14 mouse cellular contexts compared by ENCODE assay signal in genomic region chr5:107807496-107807895, GRCm38 (mm10). TPM values are rescaled to one million over a fixed set of nuclear protein-coding genes. Genes with fewer than 3 reads are reported as not detected.
A peak's percentile ranks its signal among the peaks of the same experiment; 100 is the strongest.
DNase-seq lines count a peak whose midpoint lies in the region; ATAC-seq lines count a peak whose summit lies in the region.
"Had no signal": no experiment of that assay in that cellular context is flagged by ENCODE, and none has a peak within 500 bp of the region (broad histone marks: within the 10 kb centered on the region; RNA-seq: fewer than 3 reads in every experiment).

No protein-coding gene starts in this region.

- DNase-seq in kidney, postnatal 10 days, result peak; percentile 76
- no peak for DNase-seq in kidney, adult 8-10 months
- peak; percentile 16 for DNase-seq in gastrocnemius, postnatal 25 days
- DNase-seq in lung, postnatal 14 days, result peak; percentile 42
- DNase-seq in left cerebral cortex, adult 9 months (ENCODE audit: low spot score in 2 of 2), result no peak
- no peak for DNase-seq in thymus, postnatal 0 days (ENCODE audit: low spot score)
- DNase-seq: adrenal gland, adult 2 months; right cerebral cortex, postnatal 4 days; thymus, postnatal 36 days had no signal

- ATAC-seq in erythroblast, adult 5-6 weeks (replicated peaks; ENCODE audit: low FRiP score, poor library complexity, severe bottlenecking), result 0 out of 2 replicates have a peak, but pooled peaks have one; percentile 26
- ATAC-seq: forebrain, embryonic 14.5 days had no signal

RNA-seq across cellular contexts. Expression of gene Ube2d2b, which starts 22.4 kb away (rescaled TPM):
- not detected in 2 replicates for total RNA-seq in erythroblast, adult 5-6 weeks (2015; ENCODE audit: low replicate concordance)
- total RNA-seq in erythroblast, adult 5-6 weeks (2017; ENCODE audit: low replicate concordance), result 0.09 and 2.2 TPM in 2 replicates
- total RNA-seq in gastrocnemius, postnatal 25 days (2021), result not detected
- polyA plus RNA-seq in thymus, postnatal 0 days (2015; fragmentation: Nextera tagmentation; extraction: Ambion mirVana), result 0.08 TPM in 1 of 2 replicates, not detected in the other
- total RNA-seq: adrenal gland, adult 2 months; layer of hippocampus, adult 8-10 months; left cerebral cortex, postnatal 14 days had no signal
- polyA plus RNA-seq: adrenal gland, adult 2 months; embryonic facial prominence, embryonic 14.5 days had no signal

Comparison
In these comparisons a context has a peak if more than half of its experiments do, and no peak if none do; other contexts are left out.
1. DNase-seq: peak in kidney, postnatal 10 days (single experiment), gastrocnemius, postnatal 25 days (single experiment) and lung, postnatal 14 days (single experiment); none in kidney, adult 8-10 months (0 of 2), left cerebral cortex, adult 9 months (0 of 2) and thymus, postnatal 0 days (single experiment).